Mouse (Mus musculus) lung, adult 2 months (tissue): Measurements from ENCODE around the gene Arhgdia.

Experiments
- CTCF ChIP-seq: fragments of 200-500 bp; IDR thresholded peaks from 2 replicates; pipeline ENCODE4 v1.5.1; 2011; ENCODE audit warnings: mild to moderate bottlenecking, low read length, control low read depth; ENCODE audit not compliant: insufficient read depth
- POLR2A ChIP-seq: fragments of 200-500 bp; IDR thresholded peaks from 2 replicates; pipeline ENCODE4 v1.6.1; 2011; ENCODE audit warnings: low read depth, mild to moderate bottlenecking, control low read depth, low read length, borderline replicate concordance; ENCODE audit errors: extremely low read depth

DNA sequence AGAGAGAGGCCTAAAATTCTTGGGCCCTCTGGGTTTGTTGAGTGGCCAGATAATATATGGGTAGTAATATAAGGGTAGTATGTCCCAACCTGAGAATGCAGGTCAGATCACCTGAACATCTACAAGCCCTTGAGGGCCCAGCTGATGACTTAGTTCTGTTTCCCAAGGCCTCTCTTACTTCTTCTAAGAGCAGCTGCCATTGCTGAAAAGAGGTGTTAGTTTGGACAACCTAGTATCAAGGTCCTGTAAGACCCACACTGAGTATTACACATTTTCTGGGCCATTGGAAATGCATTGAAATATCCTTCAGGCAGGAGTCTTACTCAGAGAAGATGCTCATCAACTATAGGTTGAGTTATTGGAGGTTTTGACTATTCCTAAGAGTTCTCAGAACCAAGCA, 5.5 kb downstream of the Arhgdia start:
- TF ChIP-seq POLR2A (no peak), CTCF (no peak)
